Mouse (Mus musculus) heart, embryonic 16.5 days (tissue): Measurements from ENCODE around the gene Carhsp1. TPM values are rescaled to one million over a fixed set of nuclear protein-coding genes. Genes with fewer than 3 reads are reported as not detected.

ENCODE experiments used
- ATAC-seq: fragments of 200-750 bp; cut with Nextera tagmentation; replicated peaks from 2 replicates; pipeline ENCODE4 v1.8.0; 2017; ENCODE audit warnings: moderate number of reproducible peaks; ENCODE audit not compliant: insufficient read depth, low FRiP score; ENCODE audit errors: extremely low read depth
- H3K27ac ChIP-seq: fragments of 300-500 bp; sonication (generic); 2 replicates; pipeline ENCODE4 v1.5.1; 2014; ENCODE audit warnings: mild to moderate bottlenecking, low read length, control low read depth, moderate library complexity
- H3K27me3 ChIP-seq: fragments of 300-500 bp; sonication (generic); 2 replicates; pipeline ENCODE4 v1.6.1; 2014; ENCODE audit warnings: low read length, mixed read lengths; ENCODE audit not compliant: control insufficient read depth, insufficient read depth
- H3K36me3 ChIP-seq: fragments of 300-500 bp; sonication (generic); 2 replicates; pipeline ENCODE4 v1.6.1; 2014; ENCODE audit not compliant: control insufficient read depth, insufficient read depth
- H3K4me1 ChIP-seq: fragments of 300-500 bp; sonication (generic); 2 replicates; pipeline ENCODE4 v1.6.1; 2014; ENCODE audit warnings: low read length, mixed read lengths; ENCODE audit not compliant: control insufficient read depth, insufficient read depth
- H3K4me2 ChIP-seq: fragments of 300-500 bp; sonication (generic); 2 replicates; pipeline ENCODE4 v1.6.1; 2014; ENCODE audit warnings: low read depth, mild to moderate bottlenecking, control low read depth, low read length
- H3K4me3 ChIP-seq: fragments of 300-500 bp; sonication (generic); 2 replicates; pipeline ENCODE4 v1.5.1; 2014; ENCODE audit warnings: mild to moderate bottlenecking, control low read depth, low read length
- H3K9ac ChIP-seq: fragments of 300-500 bp; sonication (generic); 2 replicates; pipeline ENCODE4 v1.6.1; 2014; ENCODE audit warnings: low read length, control low read depth
- H3K9me3 ChIP-seq: fragments of 300-500 bp; sonication (generic); replicated peaks from 2 replicates; pipeline ENCODE4 v1.6.1; 2016; ENCODE audit warnings: low read length; ENCODE audit not compliant: control insufficient read depth
- WGBS: fragments of 180-500 bp; shearing (Covaris S2); extraction: QIAGEN DNeasy Blood & Tissue Kit; methylation state at CpG from one replicate; pipeline ENCODE4 v1.1.7; 2014; 5-methylcytosine and 5-hydroxymethylcytosine counted together
- polyA plus RNA-seq: library from polyadenylated mRNA; unstranded; fragments of >200 nt; fragmentation: Nextera tagmentation; extraction: Ambion mirVana; gene quantifications from 2 replicates; pipeline ENCODE4 v1.2.1, GENCODE M21; 2015

The Carhsp1 gene
- polyA plus RNA-seq, 1 experiment from 2014 or later = 75.4 TPM

GRCm38 (mm10) chr16:8670041-8671035 is 1.6 kb downstream of the Carhsp1 start:
- H3K4me3 ChIP-seq = peak overlapping the region; percentile 86
- WGBS = 11% methylated on average over 14 of the region's 15 CpGs
- no peak for ATAC-seq
- H3K4me2 ChIP-seq = peak overlapping the region; percentile 94
- H3K9ac ChIP-seq = peak overlapping the region; percentile 82
- no peaks in the 10 kb centered on the region for H3K36me3 ChIP-seq
- peak overlapping the region; percentile 88 for H3K27ac ChIP-seq
- H3K9me3 ChIP-seq = no peaks in the 10 kb centered on the region
- H3K4me1 ChIP-seq = peaks cover 56% of the 10 kb centered on the region
- H3K27me3 ChIP-seq = no peaks in the 10 kb centered on the region

- Histone ChIP-seq H3K27me3 (no peaks in the 10 kb centered on the region), H3K9ac (peak overlapping the region; percentile 34), H3K4me1 (peaks cover 56% of the 10 kb centered on the region), H3K9me3 (no peaks in the 10 kb centered on the region), H3K4me2 (peak overlapping the region; percentile 94), H3K36me3 (no peaks in the 10 kb centered on the region), H3K27ac (peak overlapping the region; percentile 34; the same call in 1 of the 2 replicates), H3K4me3 (peak overlapping the region; percentile 7; the same call in 1 of the 2 replicates)
- 66% methylated on average over 5 of the region's 5 CpGs for WGBS
- no peak for ATAC-seq
These were observed 2.5 kb downstream of the Carhsp1 start for GRCm38 (mm10) chr16:8669432-8669831.

GRCm38 (mm10) chr16:8668386-8668785 is 3.6 kb downstream of the Carhsp1 start:
- Histone ChIP-seq H3K4me1 (peaks cover 56% of the 10 kb centered on the region), H3K4me3 (no peak overlapping the region), H3K36me3 (0 out of 2 replicates have a peak, but pooled peaks cover 2% of the 10 kb centered on the region), H3K9ac (peak overlapping the region; percentile 28), H3K27ac (peak overlapping the region; percentile 24), H3K9me3 (no peaks in the 10 kb centered on the region), H3K4me2 (0 out of 2 replicates have a peak overlapping the region, but pooled peaks have one; percentile 2), H3K27me3 (no peaks in the 10 kb centered on the region)
- 61% methylated on average over 2 of the region's 2 CpGs for WGBS
- no peak for ATAC-seq

GRCm38 (mm10) chr16:8667814-8668213 is 4.1 kb downstream of the Carhsp1 start:
- Histone ChIP-seq H3K27me3 (no peaks in the 10 kb centered on the region), H3K27ac (peak overlapping the region; percentile 47), H3K4me2 (0 out of 2 replicates have a peak overlapping the region, but pooled peaks have one; percentile 6), H3K36me3 (0 out of 2 replicates have a peak, but pooled peaks cover 2% of the 10 kb centered on the region), H3K9ac (no peak overlapping the region; the same call in 1 of the 2 replicates), H3K4me1 (peaks cover 56% of the 10 kb centered on the region), H3K4me3 (no peak overlapping the region), H3K9me3 (no peaks in the 10 kb centered on the region)
- ATAC-seq = no peak
- 66% methylated on average over 4 of the region's 4 CpGs for WGBS

- H3K4me1 ChIP-seq = peaks cover 56% of the 10 kb centered on the region
- H3K9ac ChIP-seq = no peak overlapping the region
- no peak for ATAC-seq
- H3K27me3 ChIP-seq = no peaks in the 10 kb centered on the region
- no peaks in the 10 kb centered on the region for H3K9me3 ChIP-seq
- H3K36me3 ChIP-seq = 0 out of 2 replicates have a peak, but pooled peaks cover 2% of the 10 kb centered on the region
- H3K4me3 ChIP-seq = no peak overlapping the region
- 48% methylated on average over 7 of the region's 7 CpGs for WGBS
- H3K4me2 ChIP-seq = 0 out of 2 replicates have a peak overlapping the region, but pooled peaks have one; percentile 6
- peak overlapping the region; percentile 47 for H3K27ac ChIP-seq
These were observed 4.7 kb downstream of the Carhsp1 start for GRCm38 (mm10) chr16:8667261-8667660.

GRCm38 (mm10) chr16:8666452-8666851 is 5.5 kb downstream of the Carhsp1 start:
- Histone ChIP-seq H3K27me3 (no peaks in the 10 kb centered on the region), H3K9me3 (no peaks in the 10 kb centered on the region), H3K9ac (peak overlapping the region; percentile 22; the same call in 1 of the 2 replicates), H3K36me3 (0 out of 2 replicates have a peak, but pooled peaks cover 2% of the 10 kb centered on the region), H3K4me1 (peaks cover 56% of the 10 kb centered on the region), H3K4me2 (no peak overlapping the region), H3K27ac (peak overlapping the region; percentile 58), H3K4me3 (no peak overlapping the region)
- WGBS = 12% methylated on average over 2 of the region's 2 CpGs
- peak; percentile 38 for ATAC-seq

- H3K4me1 ChIP-seq = peaks cover 47% of the 10 kb centered on the region
- H3K4me3 ChIP-seq = no peak overlapping the region
- no peak for ATAC-seq
- no peaks in the 10 kb centered on the region for H3K27me3 ChIP-seq
- H3K27ac ChIP-seq = no peak overlapping the region
- 86% methylated on average over 5 of the region's 5 CpGs for WGBS
- H3K9me3 ChIP-seq = no peaks in the 10 kb centered on the region
- no peak overlapping the region for H3K4me2 ChIP-seq
- H3K9ac ChIP-seq = no peak overlapping the region
- peaks cover 6% of the 10 kb centered on the region for H3K36me3 ChIP-seq
These were observed 6.6 kb downstream of the Carhsp1 start for GRCm38 (mm10) chr16:8665367-8665766.

- H3K27me3 ChIP-seq = no peaks in the 10 kb centered on the region
- H3K4me2 ChIP-seq = no peak overlapping the region
- ATAC-seq = no peak
- peaks cover 32% of the 10 kb centered on the region for H3K4me1 ChIP-seq
- H3K4me3 ChIP-seq = no peak overlapping the region
- 80% methylated on average over 24 of the region's 24 CpGs for WGBS
- H3K27ac ChIP-seq = peak overlapping the region; percentile 9; the same call in 1 of the 2 replicates
- no peaks in the 10 kb centered on the region for H3K9me3 ChIP-seq
- peaks cover 18% of the 10 kb centered on the region for H3K36me3 ChIP-seq
- no peak overlapping the region for H3K9ac ChIP-seq
These were observed 8.1 kb downstream of the Carhsp1 start for GRCm38 (mm10) chr16:8663606-8664539.
